Mouse (Mus musculus): Measurements from ENCODE around the gene Traf3. TPM values are rescaled to one million over a fixed set of nuclear protein-coding genes. Genes with fewer than 3 reads are reported as not detected.

Traf3 gene
- polyA plus RNA-seq, 1 experiment, result 9.9 TPM

DNA sequence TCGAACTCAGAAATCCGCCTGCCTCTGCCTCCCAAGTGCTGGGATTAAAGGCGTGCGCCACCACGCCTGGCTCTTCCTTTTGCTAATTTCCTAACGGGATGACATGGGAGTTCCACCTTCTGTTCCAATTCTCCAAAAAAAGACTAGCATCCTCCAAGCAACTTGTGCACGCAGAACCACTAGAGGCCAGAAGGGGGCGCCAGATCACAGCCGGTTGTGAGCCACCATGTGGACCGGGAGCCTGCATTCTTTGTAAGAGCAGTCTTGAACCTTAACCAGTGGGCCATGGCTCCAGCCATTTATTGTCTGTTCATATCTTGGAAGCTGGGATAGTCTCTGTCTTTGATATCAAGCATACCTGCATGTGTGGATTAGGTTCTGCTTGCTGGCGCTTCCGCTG lies 106.2 kb downstream of the Traf3 start:
- H3K4me3 ChIP-seq (ENCODE audit: insufficient read depth, poor library complexity, severe bottlenecking), result no peak overlapping the region
- H3K27me3 ChIP-seq (ENCODE audit: control insufficient read depth, insufficient read depth, insufficient read length), result peaks cover 7% of the 10 kb centered on the region
- H3K79me2 ChIP-seq (ENCODE audit: control insufficient read depth, insufficient read depth), result no peaks in the 10 kb centered on the region
- no peaks in the 10 kb centered on the region for H3K79me3 ChIP-seq (ENCODE audit: low read depth)
- no peak overlapping the region for H3ac ChIP-seq (ENCODE audit: control insufficient read depth, insufficient read length, low read depth)
- TF ChIP-seq CTCF (IDR thresholded peaks at IDR 0.05; ENCODE audit: control insufficient read depth, insufficient read depth, insufficient read length) (peak; percentile 85), FOSL1 (IDR thresholded peaks at IDR 0.05; ENCODE audit: insufficient read depth, low read length, poor library complexity, severe bottlenecking) (no peak), USF1 (IDR thresholded peaks at IDR 0.05; ENCODE audit: low read depth) (no peak)
- no peaks in the 10 kb centered on the region for H3K36me3 ChIP-seq (ENCODE audit: control insufficient read depth, insufficient read depth)

DNA sequence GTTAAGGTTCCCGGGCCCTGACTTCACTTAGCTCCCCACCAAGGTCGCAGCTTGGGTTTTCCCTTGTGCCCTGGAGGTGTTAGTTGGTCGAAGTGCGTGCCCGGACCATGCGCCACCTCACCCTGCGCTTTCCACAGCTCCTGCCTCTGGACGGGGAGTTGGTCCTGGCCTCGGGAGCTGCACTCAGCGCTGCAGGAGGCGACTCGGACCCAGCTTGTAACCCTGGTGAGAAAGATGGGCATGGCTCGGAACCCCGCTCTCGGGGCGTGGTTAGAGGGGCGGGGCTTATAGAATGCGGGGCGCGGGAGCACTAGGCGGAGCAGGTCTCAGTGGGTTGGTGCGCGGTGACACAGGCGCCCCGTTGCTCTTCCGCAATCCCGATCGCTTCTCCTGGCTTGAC lies 107.8 kb downstream of the Traf3 start:
- H3K79me2 ChIP-seq (ENCODE audit: control insufficient read depth, insufficient read depth), result no peaks in the 10 kb centered on the region
- H3K4me3 ChIP-seq (ENCODE audit: insufficient read depth, poor library complexity, severe bottlenecking), result no peak overlapping the region
- no peaks in the 10 kb centered on the region for H3K36me3 ChIP-seq (ENCODE audit: control insufficient read depth, insufficient read depth)
- TF ChIP-seq MYOD1 (IDR thresholded peaks at IDR 0.05; ENCODE audit: control insufficient read depth, insufficient read length, low read depth) (no peak), MYOG (IDR thresholded peaks at IDR 0.05; ENCODE audit: control insufficient read depth, extremely low read depth, insufficient read length) (no peak), CTCF (IDR thresholded peaks at IDR 0.05; ENCODE audit: control insufficient read depth, insufficient read depth, insufficient read length) (no peak), CEBPB (IDR thresholded peaks at IDR 0.05; ENCODE audit: low read depth) (no peak), MAX (IDR thresholded peaks at IDR 0.05) (no peak), USF1 (IDR thresholded peaks at IDR 0.05; ENCODE audit: low read depth) (no peak), FOSL1 (IDR thresholded peaks at IDR 0.05; ENCODE audit: insufficient read depth, low read length, poor library complexity, severe bottlenecking) (no peak)
- H3ac ChIP-seq (ENCODE audit: control insufficient read depth, insufficient read length, low read depth), result no peak overlapping the region
- H3K79me3 ChIP-seq (ENCODE audit: low read depth), result no peaks in the 10 kb centered on the region
- H3K27me3 ChIP-seq (ENCODE audit: control insufficient read depth, insufficient read depth, insufficient read length), result peaks cover 7% of the 10 kb centered on the region

DNA sequence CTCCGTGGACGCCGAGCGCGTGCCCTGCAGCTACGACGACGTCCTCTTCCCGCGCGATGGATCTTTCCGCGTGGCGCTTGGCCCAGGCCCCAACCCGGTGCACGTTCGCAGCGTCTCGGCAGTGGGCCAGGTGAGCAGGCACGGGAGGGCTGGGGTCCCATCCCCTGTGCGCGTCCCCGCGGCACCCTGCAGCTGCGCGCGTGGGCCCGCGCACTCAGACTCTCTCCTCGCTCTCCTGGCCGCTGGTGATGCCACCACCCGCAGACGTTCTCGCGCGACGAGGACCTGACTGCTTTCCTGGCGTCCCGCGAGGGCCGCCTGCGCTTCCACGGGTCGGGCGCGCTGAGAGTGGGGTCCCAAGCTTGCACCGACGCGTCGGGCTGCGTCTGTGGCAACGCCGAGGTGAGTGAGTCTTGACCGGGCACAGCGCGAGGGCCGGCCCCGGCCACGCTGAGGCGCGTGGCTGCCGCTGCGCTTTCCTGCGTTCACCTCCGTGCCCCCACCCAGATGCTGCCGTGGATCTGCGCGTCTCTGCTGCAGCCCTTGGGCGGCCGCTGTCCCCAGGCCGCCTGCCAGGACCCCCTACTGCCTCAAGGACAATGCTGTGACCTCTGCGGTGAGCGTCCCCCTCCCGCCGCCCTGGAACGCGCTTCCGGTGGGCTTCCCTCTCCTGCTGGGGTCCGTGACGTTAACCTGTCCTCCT lies 108.4 kb downstream of the Traf3 start:
- H3K4me3 ChIP-seq (ENCODE audit: insufficient read depth, poor library complexity, severe bottlenecking), result no peak overlapping the region

DNA sequence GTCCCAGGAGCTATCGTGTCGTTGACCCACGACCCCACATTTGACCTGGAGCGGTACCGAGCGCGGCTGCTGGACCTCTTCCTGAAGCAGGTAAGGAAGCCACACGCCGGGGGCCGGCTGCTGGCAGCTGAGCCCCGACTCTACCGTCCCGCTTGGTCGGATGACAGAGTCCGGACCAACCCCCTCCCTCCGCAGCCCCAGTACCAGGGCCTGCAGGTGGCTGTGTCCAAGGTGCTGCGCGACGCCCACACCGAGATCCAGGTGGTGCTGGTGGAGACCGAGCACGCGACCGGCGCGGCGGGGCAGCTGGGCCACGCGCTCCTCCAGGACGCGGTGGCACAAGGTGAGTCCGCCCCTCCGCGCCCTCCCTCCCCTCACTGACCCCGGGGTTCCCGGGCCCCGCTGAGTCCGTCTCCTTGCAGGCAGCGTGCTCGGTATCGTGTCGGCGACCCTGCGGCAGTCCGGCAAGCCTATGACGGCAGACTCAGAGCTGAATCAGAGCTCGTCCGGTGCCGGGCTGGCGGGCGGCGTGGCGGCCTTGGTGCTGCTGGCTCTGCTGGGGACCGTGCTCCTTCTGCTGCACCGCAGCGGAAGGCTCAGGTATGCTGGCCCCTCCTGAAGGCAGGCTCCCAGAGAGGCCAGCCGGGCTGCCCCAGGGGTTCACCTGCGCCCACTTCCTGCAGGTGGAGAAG lies 109.1 kb downstream of the Traf3 start:
- no peaks in the 10 kb centered on the region for H3K79me2 ChIP-seq (ENCODE audit: control insufficient read depth, insufficient read depth)
- no peak overlapping the region for H3K4me3 ChIP-seq (ENCODE audit: insufficient read depth, poor library complexity, severe bottlenecking)
- H3K27me3 ChIP-seq (ENCODE audit: control insufficient read depth, insufficient read depth, insufficient read length), result peaks cover 7% of the 10 kb centered on the region
- no peaks in the 10 kb centered on the region for H3K36me3 ChIP-seq (ENCODE audit: control insufficient read depth, insufficient read depth)
- no peak for TF ChIP-seq FOSL1 (IDR thresholded peaks at IDR 0.05; ENCODE audit: insufficient read depth, low read length, poor library complexity, severe bottlenecking)
- no peak for TF ChIP-seq MYOG (IDR thresholded peaks at IDR 0.05; ENCODE audit: control insufficient read depth, extremely low read depth, insufficient read length)
- no peak for TF ChIP-seq CEBPB (IDR thresholded peaks at IDR 0.05; ENCODE audit: low read depth)
- no peak for TF ChIP-seq MYOD1 (IDR thresholded peaks at IDR 0.05; ENCODE audit: control insufficient read depth, insufficient read length, low read depth)
- no peak for TF ChIP-seq CTCF (IDR thresholded peaks at IDR 0.05; ENCODE audit: control insufficient read depth, insufficient read depth, insufficient read length)
- no peak for TF ChIP-seq MAX (IDR thresholded peaks at IDR 0.05)
- no peak for TF ChIP-seq USF1 (IDR thresholded peaks at IDR 0.05; ENCODE audit: low read depth)
- no peak overlapping the region for H3ac ChIP-seq (ENCODE audit: control insufficient read depth, insufficient read length, low read depth)
- H3K79me3 ChIP-seq (ENCODE audit: low read depth), result no peaks in the 10 kb centered on the region

More for the DNA sequence above, 108.4 kb downstream of the Traf3 start:
- no peaks in the 10 kb centered on the region for H3K36me3 ChIP-seq (ENCODE audit: control insufficient read depth, insufficient read depth)
- H3ac ChIP-seq (ENCODE audit: control insufficient read depth, insufficient read length, low read depth), result no peak overlapping the region
- H3K79me3 ChIP-seq (ENCODE audit: low read depth), result no peaks in the 10 kb centered on the region
- TF ChIP-seq MYOG (IDR thresholded peaks at IDR 0.05; ENCODE audit: control insufficient read depth, extremely low read depth, insufficient read length), result no peak
- TF ChIP-seq MAX (IDR thresholded peaks at IDR 0.05), result no peak
- H3K27me3 ChIP-seq (ENCODE audit: control insufficient read depth, insufficient read depth, insufficient read length), result peaks cover 7% of the 10 kb centered on the region
- H3K79me2 ChIP-seq (ENCODE audit: control insufficient read depth, insufficient read depth), result no peaks in the 10 kb centered on the region

DNA sequence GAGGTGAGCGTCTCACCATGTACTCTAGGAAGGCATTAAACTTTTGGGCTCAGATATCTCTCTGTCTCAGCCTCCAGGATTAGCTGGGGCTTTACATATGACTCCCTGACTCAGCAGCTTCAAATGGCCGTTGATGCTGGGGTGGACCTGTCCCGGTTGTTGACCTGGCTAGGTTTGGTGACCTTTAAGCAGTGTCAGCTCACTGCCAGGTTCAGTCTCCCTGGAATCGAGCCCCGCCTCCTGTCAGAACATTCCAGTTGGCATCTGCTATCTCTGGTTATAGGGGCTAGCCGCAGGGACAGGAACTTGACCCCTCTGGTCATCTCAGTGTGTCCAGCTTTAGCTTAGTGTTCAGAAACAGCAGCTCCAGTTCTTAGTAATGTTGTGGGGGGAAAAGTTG lies 110.2 kb downstream of the Traf3 start:
- no peak for TF ChIP-seq MYOG (IDR thresholded peaks at IDR 0.05; ENCODE audit: control insufficient read depth, extremely low read depth, insufficient read length)
- TF ChIP-seq USF1 (IDR thresholded peaks at IDR 0.05; ENCODE audit: low read depth), result no peak
- no peak for TF ChIP-seq CTCF (IDR thresholded peaks at IDR 0.05; ENCODE audit: control insufficient read depth, insufficient read depth, insufficient read length)
- no peak for TF ChIP-seq MYOD1 (IDR thresholded peaks at IDR 0.05; ENCODE audit: control insufficient read depth, insufficient read length, low read depth)
- TF ChIP-seq MAX (IDR thresholded peaks at IDR 0.05), result no peak
- no peak for TF ChIP-seq CEBPB (IDR thresholded peaks at IDR 0.05; ENCODE audit: low read depth)
- TF ChIP-seq FOSL1 (IDR thresholded peaks at IDR 0.05; ENCODE audit: insufficient read depth, low read length, poor library complexity, severe bottlenecking), result no peak
- Histone ChIP-seq H3K4me3 (ENCODE audit: insufficient read depth, poor library complexity, severe bottlenecking) (no peak overlapping the region), H3K79me3 (ENCODE audit: low read depth) (no peaks in the 10 kb centered on the region), H3ac (ENCODE audit: control insufficient read depth, insufficient read length, low read depth) (no peak overlapping the region), H3K79me2 (ENCODE audit: control insufficient read depth, insufficient read depth) (no peaks in the 10 kb centered on the region), H3K36me3 (ENCODE audit: control insufficient read depth, insufficient read depth) (no peaks in the 10 kb centered on the region), H3K27me3 (ENCODE audit: control insufficient read depth, insufficient read depth, insufficient read length) (peaks cover 7% of the 10 kb centered on the region)

DNA sequence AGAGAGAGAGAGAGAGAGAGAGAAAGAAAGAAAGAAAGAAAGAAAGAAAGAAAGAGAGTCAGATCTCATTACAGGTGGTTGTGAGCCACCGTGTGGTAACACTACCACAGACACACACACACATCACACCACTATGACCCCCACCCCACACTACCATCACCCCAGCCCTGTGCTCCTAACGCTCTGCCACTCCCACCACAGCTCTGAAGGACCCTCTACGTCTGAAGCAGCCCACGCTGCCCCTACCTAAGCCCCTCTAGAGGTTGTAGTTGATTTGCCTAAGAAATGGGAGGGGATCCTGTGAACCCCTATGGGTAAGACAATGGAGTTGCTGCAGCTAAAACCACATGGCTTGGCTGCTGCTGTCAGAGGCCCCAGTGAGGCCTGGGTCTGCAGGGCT lies 117.4 kb downstream of the Traf3 start:
- no peaks in the 10 kb centered on the region for H3K36me3 ChIP-seq (ENCODE audit: control insufficient read depth, insufficient read depth)
- no peak overlapping the region for H3K4me3 ChIP-seq (ENCODE audit: insufficient read depth, poor library complexity, severe bottlenecking)
- H3K79me3 ChIP-seq (ENCODE audit: low read depth), result no peaks in the 10 kb centered on the region
- TF ChIP-seq CTCF (IDR thresholded peaks at IDR 0.05; ENCODE audit: control insufficient read depth, insufficient read depth, insufficient read length) (no peak), MYOD1 (IDR thresholded peaks at IDR 0.05; ENCODE audit: control insufficient read depth, insufficient read length, low read depth) (no peak), CEBPB (IDR thresholded peaks at IDR 0.05; ENCODE audit: low read depth) (no peak), USF1 (IDR thresholded peaks at IDR 0.05; ENCODE audit: low read depth) (no peak), MAX (IDR thresholded peaks at IDR 0.05) (no peak), FOSL1 (IDR thresholded peaks at IDR 0.05; ENCODE audit: insufficient read depth, low read length, poor library complexity, severe bottlenecking) (no peak), MYOG (IDR thresholded peaks at IDR 0.05; ENCODE audit: control insufficient read depth, extremely low read depth, insufficient read length) (no peak)
- no peak overlapping the region for H3ac ChIP-seq (ENCODE audit: control insufficient read depth, insufficient read length, low read depth)
- no peaks in the 10 kb centered on the region for H3K79me2 ChIP-seq (ENCODE audit: control insufficient read depth, insufficient read depth)
- H3K27me3 ChIP-seq (ENCODE audit: control insufficient read depth, insufficient read depth, insufficient read length), result no peaks in the 10 kb centered on the region
